Comparison of ENCODE assay signal across 27 mouse cellular contexts in genomic region chr14:39049021-39049420, GRCm38 (mm10).
"Had no signal": no experiment of that assay in that cellular context is flagged by ENCODE, and none has a peak within 500 bp of the region (broad histone marks: within the 10 kb centered on the region; RNA-seq: fewer than 3 reads in every experiment).

No protein-coding gene starts in this region.

- H3K36me3 ChIP-seq: embryonic facial prominence, embryonic 10.5 days; embryonic facial prominence, embryonic 12.5 days; embryonic facial prominence, embryonic 13.5 days; embryonic facial prominence, embryonic 15.5 days; forebrain, embryonic 10.5 days; forebrain, embryonic 12.5 days; forebrain, embryonic 15.5 days had no signal

- H3K4me1 ChIP-seq: embryonic facial prominence, embryonic 10.5 days; embryonic facial prominence, embryonic 12.5 days; embryonic facial prominence, embryonic 13.5 days; embryonic facial prominence, embryonic 15.5 days; forebrain, embryonic 10.5 days; forebrain, embryonic 12.5 days; forebrain, embryonic 13.5 days had no signal

- H3K27me3 ChIP-seq: embryonic facial prominence, embryonic 12.5 days; embryonic facial prominence, embryonic 13.5 days; embryonic facial prominence, embryonic 15.5 days; forebrain, embryonic 12.5 days; forebrain, embryonic 13.5 days; forebrain, embryonic 15.5 days had no signal

- H3K4me2 ChIP-seq: embryonic facial prominence, embryonic 12.5 days; embryonic facial prominence, embryonic 13.5 days; embryonic facial prominence, embryonic 15.5 days; forebrain, embryonic 12.5 days; forebrain, embryonic 13.5 days; forebrain, embryonic 15.5 days had no signal

- H3K27ac ChIP-seq: embryonic facial prominence, embryonic 10.5 days; embryonic facial prominence, embryonic 12.5 days; embryonic facial prominence, embryonic 13.5 days; embryonic facial prominence, embryonic 15.5 days; forebrain, embryonic 10.5 days; forebrain, embryonic 12.5 days; forebrain, embryonic 13.5 days; forebrain, embryonic 15.5 days; gastrocnemius, adult 2 months; heart, adult 2 months had no signal

- H3K9ac ChIP-seq: embryonic facial prominence, embryonic 12.5 days; embryonic facial prominence, embryonic 13.5 days; embryonic facial prominence, embryonic 15.5 days; forebrain, embryonic 12.5 days; forebrain, embryonic 13.5 days; forebrain, embryonic 15.5 days; forebrain, postnatal 0 days had no signal

- DNase-seq: cerebellum, adult 18-20 months; cerebellum, adult 2 months; cerebellum, adult 8-10 months; cerebellum, adult 9-10 months; cerebellum, adult 9-11 months; cerebellum, postnatal 36 days; embryo, embryonic 11 days; forebrain, postnatal 0 days; gastrocnemius, adult 2 months; gastrocnemius, postnatal 10 days; gastrocnemius, postnatal 14 days; gastrocnemius, postnatal 25 days; gastrocnemius, postnatal 36 days; heart, adult 11 months; heart, adult 18-20 months; heart, adult 2 months had no signal

- H3K4me3 ChIP-seq: embryonic facial prominence, embryonic 10.5 days; embryonic facial prominence, embryonic 12.5 days; embryonic facial prominence, embryonic 13.5 days; embryonic facial prominence, embryonic 15.5 days; erythroblast, embryonic 14.5 days; forebrain, embryonic 10.5 days; forebrain, embryonic 12.5 days; forebrain, embryonic 13.5 days; forebrain, embryonic 15.5 days; gastrocnemius, adult 2 months; heart, adult 2 months had no signal

- ATAC-seq: forebrain, embryonic 13.5 days; forebrain, embryonic 14.5 days; forebrain, embryonic 15.5 days; forebrain, embryonic 16.5 days; forebrain, postnatal 0 days had no signal

- H3K9me3 ChIP-seq: embryonic facial prominence, embryonic 10.5 days; embryonic facial prominence, embryonic 12.5 days; embryonic facial prominence, embryonic 13.5 days; embryonic facial prominence, embryonic 15.5 days; forebrain, embryonic 10.5 days; forebrain, embryonic 12.5 days; forebrain, embryonic 13.5 days; forebrain, embryonic 15.5 days had no signal
